Mouse (Mus musculus): ENCODE results near the gene Mamstr. TPM values are rescaled to one million over a fixed set of nuclear protein-coding genes. Genes with fewer than 3 reads are reported as not detected.

Mamstr gene
- polyA plus RNA-seq, 1 experiment from 2014 or later, result 10.6 TPM

- Histone ChIP-seq H3K4me2 (ENCODE audit: low read depth, low read length) (no peak overlapping the region), H3K27ac (ENCODE audit: low read length) (no peak overlapping the region), H3K36me3 (ENCODE audit: control insufficient read depth, insufficient read depth, low read length) (no peaks in the 10 kb centered on the region), H3K27me3 (ENCODE audit: control insufficient read depth, insufficient read depth, low read depth, low read length) (no peaks in the 10 kb centered on the region), H3K9ac (ENCODE audit: low read length) (no peak overlapping the region), H3K4me3 (ENCODE audit: low read length) (no peak overlapping the region), H3K9me3 (ENCODE audit: control insufficient read depth, low read length) (no peaks in the 10 kb centered on the region), H3K4me1 (replicated peaks; ENCODE audit: control insufficient read depth, insufficient read depth, low read length) (no peaks in the 10 kb centered on the region)
- no peak for ATAC-seq (ENCODE audit: low read depth)
- 70% methylated on average over 2 of the region's 2 CpGs for WGBS
Measured at GRCm38 (mm10) chr7:45692364-45692763, 52.6 kb downstream of the Mamstr start.

GRCm38 (mm10) chr7:45693921-45694591 is 54.3 kb downstream of the Mamstr start, which contains the start of gene Sec1:
TSS of gene Sec1 (minus strand) at chr7:45694402.
- Histone ChIP-seq H3K36me3 (ENCODE audit: control insufficient read depth, insufficient read depth, low read length) (no peaks in the 10 kb centered on the region), H3K4me2 (ENCODE audit: low read depth, low read length) (no peak within 1 kb of the TSS), H3K9me3 (ENCODE audit: control insufficient read depth, low read length) (no peaks in the 10 kb centered on the region), H3K4me3 (ENCODE audit: low read length) (no peak within 1 kb of the TSS), H3K27ac (ENCODE audit: low read length) (no peak within 1 kb of the TSS), H3K27me3 (ENCODE audit: control insufficient read depth, insufficient read depth, low read depth, low read length) (peaks cover 8% of the 10 kb centered on the region), H3K9ac (ENCODE audit: low read length) (no peak within 1 kb of the TSS), H3K4me1 (replicated peaks; ENCODE audit: control insufficient read depth, insufficient read depth, low read length) (no peaks in the 10 kb centered on the region)
- 90% methylated on average over 50 of the region's 50 CpGs for WGBS
- no peak for ATAC-seq (ENCODE audit: low read depth)

- H3K4me2 ChIP-seq (ENCODE audit: low read depth, low read length), result no peak overlapping the region
- H3K27ac ChIP-seq (ENCODE audit: low read length), result no peak overlapping the region
- H3K36me3 ChIP-seq (ENCODE audit: control insufficient read depth, insufficient read depth, low read length), result no peaks in the 10 kb centered on the region
- H3K4me3 ChIP-seq (ENCODE audit: low read length), result no peak overlapping the region
- no peaks in the 10 kb centered on the region for H3K9me3 ChIP-seq (ENCODE audit: control insufficient read depth, low read length)
- peaks cover 18% of the 10 kb centered on the region for H3K27me3 ChIP-seq (ENCODE audit: control insufficient read depth, insufficient read depth, low read depth, low read length)
- no peak for ATAC-seq (ENCODE audit: low read depth)
- no peak overlapping the region for H3K9ac ChIP-seq (ENCODE audit: low read length)
- H3K4me1 ChIP-seq (replicated peaks; ENCODE audit: control insufficient read depth, insufficient read depth, low read length), result peaks cover 2% of the 10 kb centered on the region
- 15% methylated on average over 6 of the region's 6 CpGs for WGBS
Measured at GRCm38 (mm10) chr7:45695098-45695497, 55.3 kb downstream of the Mamstr start.

Other genes with a start within 250 kb of the Mamstr start
- gene Snrnp70, start 244.2 kb upstream of the Mamstr start, polyA plus RNA-seq (2015; fragmentation: Nextera tagmentation; extraction: Ambion mirVana), result 181 and 191 TPM in 2 replicates
- not detected in 2 replicates for gene Kcna7, start 234.3 kb upstream of the Mamstr start, polyA plus RNA-seq (2015; fragmentation: Nextera tagmentation; extraction: Ambion mirVana)
- gene Ntf5, start 226.3 kb upstream of the Mamstr start, polyA plus RNA-seq (2015; fragmentation: Nextera tagmentation; extraction: Ambion mirVana), result 3.2 and 3.5 TPM in 2 replicates
- 2.3 and 3.3 TPM in 2 replicates for gene Lhb, start 219.2 kb upstream of the Mamstr start, polyA plus RNA-seq (2015; fragmentation: Nextera tagmentation; extraction: Ambion mirVana)
- gene Gys1, start 205.1 kb upstream of the Mamstr start, polyA plus RNA-seq (2015; fragmentation: Nextera tagmentation; extraction: Ambion mirVana), result 53.8 and 54.1 TPM in 2 replicates
- gene Ruvbl2, start 201.9 kb upstream of the Mamstr start, polyA plus RNA-seq (2015; fragmentation: Nextera tagmentation; extraction: Ambion mirVana), result 159 and 160 TPM in 2 replicates
- gene Ftl1, start 180.1 kb upstream of the Mamstr start, polyA plus RNA-seq (2015; fragmentation: Nextera tagmentation; extraction: Ambion mirVana), result 4,912 and 5,024 TPM in 2 replicates
- gene Bax, start 173.1 kb upstream of the Mamstr start, polyA plus RNA-seq (2015; fragmentation: Nextera tagmentation; extraction: Ambion mirVana), result 135 and 136 TPM in 2 replicates
- 0.39 and 0.57 TPM in 2 replicates for gene Tulp2, start 158.1 kb upstream of the Mamstr start, polyA plus RNA-seq (2015; fragmentation: Nextera tagmentation; extraction: Ambion mirVana)
- not detected in 2 replicates for gene Gm45808, start 153.2 kb upstream of the Mamstr start, polyA plus RNA-seq (2015; fragmentation: Nextera tagmentation; extraction: Ambion mirVana)
- gene Dhdh, start 151.2 kb upstream of the Mamstr start, polyA plus RNA-seq (2015; fragmentation: Nextera tagmentation; extraction: Ambion mirVana), result 3.6 and 3.7 TPM in 2 replicates
- gene Nucb1, start 129.6 kb upstream of the Mamstr start, polyA plus RNA-seq (2015; fragmentation: Nextera tagmentation; extraction: Ambion mirVana), result 254 and 266 TPM in 2 replicates
- gene Ppp1r15a, start 113.7 kb upstream of the Mamstr start, polyA plus RNA-seq (2015; fragmentation: Nextera tagmentation; extraction: Ambion mirVana), result 22.4 and 29.0 TPM in 2 replicates
- 2.3 and 3.4 TPM in 2 replicates for gene Plekha4, start 113.6 kb upstream of the Mamstr start, polyA plus RNA-seq (2015; fragmentation: Nextera tagmentation; extraction: Ambion mirVana)
- gene Hsd17b14, start 85.1 kb upstream of the Mamstr start, polyA plus RNA-seq (2015; fragmentation: Nextera tagmentation; extraction: Ambion mirVana), result 0.72 and 0.84 TPM in 2 replicates
- 59.5 and 60.0 TPM in 2 replicates for gene Bcat2, start 69.8 kb upstream of the Mamstr start, polyA plus RNA-seq (2015; fragmentation: Nextera tagmentation; extraction: Ambion mirVana)
- 0.16 and 0.91 TPM in 2 replicates for gene Fgf21, start 24.5 kb upstream of the Mamstr start, polyA plus RNA-seq (2015; fragmentation: Nextera tagmentation; extraction: Ambion mirVana)
- gene Fut1, start 22.7 kb upstream of the Mamstr start, polyA plus RNA-seq (2015; fragmentation: Nextera tagmentation; extraction: Ambion mirVana), result 0.26 and 0.70 TPM in 2 replicates
- 0.16 and 0.21 TPM in 2 replicates for gene Izumo1, start 18.2 kb upstream of the Mamstr start, polyA plus RNA-seq (2015; fragmentation: Nextera tagmentation; extraction: Ambion mirVana)
- 16.1 and 16.4 TPM in 2 replicates for gene Rasip1, start 12.5 kb upstream of the Mamstr start, polyA plus RNA-seq (2015; fragmentation: Nextera tagmentation; extraction: Ambion mirVana)
- 0.60 and 0.70 TPM in 2 replicates for gene Fut2, start 26.4 kb downstream of the Mamstr start, polyA plus RNA-seq (2015; fragmentation: Nextera tagmentation; extraction: Ambion mirVana)
- 0.95 and 1.8 TPM in 2 replicates for gene Ntn5, start 44.0 kb downstream of the Mamstr start, polyA plus RNA-seq (2015; fragmentation: Nextera tagmentation; extraction: Ambion mirVana)
- 0.74 and 0.84 TPM in 2 replicates for gene Sec1, start 54.4 kb downstream of the Mamstr start, polyA plus RNA-seq (2015; fragmentation: Nextera tagmentation; extraction: Ambion mirVana)
- gene Car11, start 59.9 kb downstream of the Mamstr start, polyA plus RNA-seq (2015; fragmentation: Nextera tagmentation; extraction: Ambion mirVana), result 2.3 and 3.3 TPM in 2 replicates
- gene Dbp, start 65.1 kb downstream of the Mamstr start, polyA plus RNA-seq (2015; fragmentation: Nextera tagmentation; extraction: Ambion mirVana), result 1.5 and 1.7 TPM in 2 replicates
- 984 and 1,005 TPM in 2 replicates for gene Rpl18, start 75.5 kb downstream of the Mamstr start, polyA plus RNA-seq (2015; fragmentation: Nextera tagmentation; extraction: Ambion mirVana)
- 28.9 TPM in 2 replicates for gene Sphk2, start 78.0 kb downstream of the Mamstr start, polyA plus RNA-seq (2015; fragmentation: Nextera tagmentation; extraction: Ambion mirVana)
- 2.0 and 2.1 TPM in 2 replicates for gene Fam83e, start 81.2 kb downstream of the Mamstr start, polyA plus RNA-seq (2015; fragmentation: Nextera tagmentation; extraction: Ambion mirVana)
- not detected in 2 replicates for gene Spaca4, start 85.8 kb downstream of the Mamstr start, polyA plus RNA-seq (2015; fragmentation: Nextera tagmentation; extraction: Ambion mirVana)
- 0.72 and 1.0 TPM in 2 replicates for gene Lmtk3, start 143.8 kb downstream of the Mamstr start, polyA plus RNA-seq (2015; fragmentation: Nextera tagmentation; extraction: Ambion mirVana)
- gene Sult2b1, start 144.7 kb downstream of the Mamstr start, polyA plus RNA-seq (2015; fragmentation: Nextera tagmentation; extraction: Ambion mirVana), result 6.6 and 7.9 TPM in 2 replicates
- 108 and 112 TPM in 2 replicates for gene Cyth2, start 174.6 kb downstream of the Mamstr start, polyA plus RNA-seq (2015; fragmentation: Nextera tagmentation; extraction: Ambion mirVana)
- 0.68 and 1.3 TPM in 2 replicates for gene Kcnj14, start 184.8 kb downstream of the Mamstr start, polyA plus RNA-seq (2015; fragmentation: Nextera tagmentation; extraction: Ambion mirVana)
- 50.0 and 51.4 TPM in 2 replicates for gene Grwd1, start 191.0 kb downstream of the Mamstr start, polyA plus RNA-seq (2015; fragmentation: Nextera tagmentation; extraction: Ambion mirVana)
- gene Kdelr1, start 232.8 kb downstream of the Mamstr start, polyA plus RNA-seq (2015; fragmentation: Nextera tagmentation; extraction: Ambion mirVana), result 76.6 and 76.7 TPM in 2 replicates
- 0.34 and 0.40 TPM in 2 replicates for gene Grin2d, start 238.4 kb downstream of the Mamstr start, polyA plus RNA-seq (2015; fragmentation: Nextera tagmentation; extraction: Ambion mirVana)

Measured in lung, embryonic 16.5 days (tissue).